Mouse (Mus musculus): ENCODE data around the gene Serpinb6a. TPM values are rescaled to one million over a fixed set of nuclear protein-coding genes. Genes with fewer than 3 reads are reported as not detected.
A peak's percentile ranks its signal among the peaks of the same experiment; 100 is the strongest.
"Not testable (repeated sequence)": the region's sequence is repeated elsewhere in the genome, so short reads cannot be mapped to it uniquely, and the experiment has no call there.

The Serpinb6a gene
- polyA plus RNA-seq, 1 experiment from 2014 or later, result 73.3 TPM

GRCm38 (mm10) chr13:33937587-33937986 lies 65.0 kb downstream of the Serpinb6a start:
- not testable (repeated sequence) for H3K4me2 ChIP-seq (replicated peaks; ENCODE audit: low read depth, low read length); H3K9me3 ChIP-seq (ENCODE audit: control insufficient read depth, low read length); H3K27me3 ChIP-seq (ENCODE audit: control insufficient read depth, insufficient read depth, low read length); ATAC-seq (ENCODE audit: low FRiP score, low TSS enrichment); H3K4me1 ChIP-seq (ENCODE audit: control insufficient read depth, insufficient read depth, low read length); H3K36me3 ChIP-seq (ENCODE audit: control insufficient read depth, insufficient read depth, low read length); H3K27ac ChIP-seq (ENCODE audit: low read depth, low read length); H3K4me3 ChIP-seq (ENCODE audit: low read length); H3K9ac ChIP-seq (ENCODE audit: low read depth, low read length)

DNA sequence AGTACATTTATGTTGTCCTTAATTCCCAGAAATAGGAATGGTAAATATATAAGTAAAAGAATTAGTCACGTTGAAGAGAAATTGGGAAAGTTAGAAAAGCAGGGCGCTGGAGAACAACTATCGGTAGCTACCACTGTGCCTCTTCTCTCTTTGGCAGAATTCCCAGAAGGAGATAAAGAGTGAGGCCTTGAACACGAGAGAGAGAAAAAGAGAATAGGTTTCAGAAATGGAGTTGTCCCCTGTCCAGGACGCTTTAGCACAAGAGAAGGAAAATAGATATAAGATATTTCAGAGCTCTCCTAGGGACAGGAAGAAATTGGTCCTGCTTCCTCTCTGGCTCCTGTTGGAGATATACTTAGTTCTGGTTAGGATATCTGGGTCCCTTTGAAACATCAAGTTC lies 65.4 kb downstream of the Serpinb6a start:
- WGBS, result 88% methylated on average over 5 of the region's 5 CpGs
- no peak overlapping the region for H3K9ac ChIP-seq (ENCODE audit: low read depth, low read length)
- H3K4me2 ChIP-seq (replicated peaks; ENCODE audit: low read depth, low read length), result no peak overlapping the region
- H3K4me1 ChIP-seq (ENCODE audit: control insufficient read depth, insufficient read depth, low read length), result no peaks in the 10 kb centered on the region
- H3K27me3 ChIP-seq (ENCODE audit: control insufficient read depth, insufficient read depth, low read length), result no peaks in the 10 kb centered on the region
- H3K27ac ChIP-seq (ENCODE audit: low read depth, low read length), result no peak overlapping the region
- H3K9me3 ChIP-seq (ENCODE audit: control insufficient read depth, low read length), result no peaks in the 10 kb centered on the region
- no peak overlapping the region for H3K4me3 ChIP-seq (ENCODE audit: low read length)
- ATAC-seq (ENCODE audit: low FRiP score, low TSS enrichment), result no peak
- H3K36me3 ChIP-seq (ENCODE audit: control insufficient read depth, insufficient read depth, low read length), result no peaks in the 10 kb centered on the region

GRCm38 (mm10) chr13:33935465-33936181 lies 67.0 kb downstream of the Serpinb6a start:
- H3K4me1 ChIP-seq (ENCODE audit: control insufficient read depth, insufficient read depth, low read length), result no peaks in the 10 kb centered on the region
- peak; percentile 96 for ATAC-seq (ENCODE audit: low FRiP score, low TSS enrichment)
- no peaks in the 10 kb centered on the region for H3K36me3 ChIP-seq (ENCODE audit: control insufficient read depth, insufficient read depth, low read length)
- WGBS, result under 1% methylated on average over 42 of the region's 44 CpGs
- H3K9me3 ChIP-seq (ENCODE audit: control insufficient read depth, low read length), result no peaks in the 10 kb centered on the region
- H3K9ac ChIP-seq (ENCODE audit: low read depth, low read length), result peak overlapping the region; percentile 76
- H3K27ac ChIP-seq (ENCODE audit: low read depth, low read length), result peak overlapping the region; percentile 65
- peak overlapping the region; percentile 70 for H3K4me2 ChIP-seq (replicated peaks; ENCODE audit: low read depth, low read length)
- no peaks in the 10 kb centered on the region for H3K27me3 ChIP-seq (ENCODE audit: control insufficient read depth, insufficient read depth, low read length)
- H3K4me3 ChIP-seq (ENCODE audit: low read length), result peak overlapping the region; percentile 63

GRCm38 (mm10) chr13:33934743-33935142 lies 67.9 kb downstream of the Serpinb6a start:
- H3K36me3 ChIP-seq (ENCODE audit: control insufficient read depth, insufficient read depth, low read length), result no peaks in the 10 kb centered on the region
- H3K4me2 ChIP-seq (replicated peaks; ENCODE audit: low read depth, low read length), result peak overlapping the region; percentile 70
- no peak overlapping the region for H3K9ac ChIP-seq (ENCODE audit: low read depth, low read length)
- WGBS, result 36% methylated on average over 6 of the region's 6 CpGs
- H3K9me3 ChIP-seq (ENCODE audit: control insufficient read depth, low read length), result no peaks in the 10 kb centered on the region
- peak overlapping the region; percentile 63 for H3K4me3 ChIP-seq (ENCODE audit: low read length)
- peak; percentile 64 for ATAC-seq (ENCODE audit: low FRiP score, low TSS enrichment)
- H3K27ac ChIP-seq (ENCODE audit: low read depth, low read length), result peak overlapping the region; percentile 65; the same call in 1 of the 2 replicates
- no peaks in the 10 kb centered on the region for H3K4me1 ChIP-seq (ENCODE audit: control insufficient read depth, insufficient read depth, low read length)
- H3K27me3 ChIP-seq (ENCODE audit: control insufficient read depth, insufficient read depth, low read length), result no peaks in the 10 kb centered on the region

GRCm38 (mm10) chr13:33930912-33931311 lies 71.7 kb downstream of the Serpinb6a start:
- no peaks in the 10 kb centered on the region for H3K9me3 ChIP-seq (ENCODE audit: control insufficient read depth, low read length)
- no peaks in the 10 kb centered on the region for H3K36me3 ChIP-seq (ENCODE audit: control insufficient read depth, insufficient read depth, low read length)
- ATAC-seq (ENCODE audit: low FRiP score, low TSS enrichment), result no peak
- H3K4me1 ChIP-seq (ENCODE audit: control insufficient read depth, insufficient read depth, low read length), result no peaks in the 10 kb centered on the region
- H3K4me3 ChIP-seq (ENCODE audit: low read length), result no peak overlapping the region
- no peak overlapping the region for H3K27ac ChIP-seq (ENCODE audit: low read depth, low read length)
- H3K27me3 ChIP-seq (ENCODE audit: control insufficient read depth, insufficient read depth, low read length), result no peaks in the 10 kb centered on the region
- no peak overlapping the region for H3K9ac ChIP-seq (ENCODE audit: low read depth, low read length)
- H3K4me2 ChIP-seq (replicated peaks; ENCODE audit: low read depth, low read length), result no peak overlapping the region
- WGBS, result 81% methylated on average over 3 of the region's 3 CpGs

GRCm38 (mm10) chr13:33930281-33930680 lies 72.3 kb downstream of the Serpinb6a start:
- H3K9ac ChIP-seq (ENCODE audit: low read depth, low read length), result no peak overlapping the region
- H3K27ac ChIP-seq (ENCODE audit: low read depth, low read length), result no peak overlapping the region
- no peaks in the 10 kb centered on the region for H3K9me3 ChIP-seq (ENCODE audit: control insufficient read depth, low read length)
- WGBS, result 79% methylated on average over 2 of the region's 2 CpGs
- no peaks in the 10 kb centered on the region for H3K27me3 ChIP-seq (ENCODE audit: control insufficient read depth, insufficient read depth, low read length)
- H3K4me3 ChIP-seq (ENCODE audit: low read length), result no peak overlapping the region
- no peaks in the 10 kb centered on the region for H3K4me1 ChIP-seq (ENCODE audit: control insufficient read depth, insufficient read depth, low read length)
- no peak overlapping the region for H3K4me2 ChIP-seq (replicated peaks; ENCODE audit: low read depth, low read length)
- no peaks in the 10 kb centered on the region for H3K36me3 ChIP-seq (ENCODE audit: control insufficient read depth, insufficient read depth, low read length)
- no peak for ATAC-seq (ENCODE audit: low FRiP score, low TSS enrichment)

DNA sequence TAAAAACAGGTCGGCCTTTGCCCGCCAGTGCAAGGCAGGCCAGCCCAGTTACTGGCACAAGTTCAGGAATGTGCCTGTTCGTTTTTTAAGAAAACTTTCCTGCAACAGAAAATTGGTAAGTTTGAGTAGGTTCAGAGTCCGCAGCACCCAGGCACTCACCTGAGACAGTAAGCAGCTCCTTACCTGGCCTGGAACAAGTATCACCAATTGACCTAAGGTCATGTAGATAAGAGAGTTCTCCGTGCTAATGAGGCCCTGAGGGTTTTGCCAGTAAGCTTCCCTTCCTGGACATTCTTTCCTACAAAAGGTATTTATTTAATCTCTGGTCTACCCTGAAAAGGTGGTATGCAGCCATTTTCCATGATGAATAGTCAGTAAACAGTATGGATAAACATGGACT lies 80.9 kb downstream of the Serpinb6a start:
- Histone ChIP-seq H3K27ac (ENCODE audit: low read depth, low read length) (no peak overlapping the region), H3K4me1 (ENCODE audit: control insufficient read depth, insufficient read depth, low read length) (no peaks in the 10 kb centered on the region), H3K36me3 (ENCODE audit: control insufficient read depth, insufficient read depth, low read length) (peaks cover 22% of the 10 kb centered on the region), H3K4me2 (replicated peaks; ENCODE audit: low read depth, low read length) (no peak overlapping the region), H3K27me3 (ENCODE audit: control insufficient read depth, insufficient read depth, low read length) (no peaks in the 10 kb centered on the region), H3K9me3 (ENCODE audit: control insufficient read depth, low read length) (no peaks in the 10 kb centered on the region), H3K4me3 (ENCODE audit: low read length) (no peak overlapping the region), H3K9ac (ENCODE audit: low read depth, low read length) (no peak overlapping the region)
- no peak for ATAC-seq (ENCODE audit: low FRiP score, low TSS enrichment)
- WGBS, result 83% methylated on average over 5 of the region's 5 CpGs

GRCm38 (mm10) chr13:33921041-33921440 lies 81.6 kb downstream of the Serpinb6a start:
- H3K9me3 ChIP-seq (ENCODE audit: control insufficient read depth, low read length), result no peaks in the 10 kb centered on the region
- H3K9ac ChIP-seq (ENCODE audit: low read depth, low read length), result no peak overlapping the region
- WGBS, result 92% methylated on average over 6 of the region's 6 CpGs
- ATAC-seq (ENCODE audit: low FRiP score, low TSS enrichment), result no peak
- H3K36me3 ChIP-seq (ENCODE audit: control insufficient read depth, insufficient read depth, low read length), result peaks cover 22% of the 10 kb centered on the region
- H3K4me3 ChIP-seq (ENCODE audit: low read length), result no peak overlapping the region
- no peaks in the 10 kb centered on the region for H3K27me3 ChIP-seq (ENCODE audit: control insufficient read depth, insufficient read depth, low read length)
- H3K4me2 ChIP-seq (replicated peaks; ENCODE audit: low read depth, low read length), result no peak overlapping the region
- H3K27ac ChIP-seq (ENCODE audit: low read depth, low read length), result no peak overlapping the region
- H3K4me1 ChIP-seq (ENCODE audit: control insufficient read depth, insufficient read depth, low read length), result no peaks in the 10 kb centered on the region

DNA sequence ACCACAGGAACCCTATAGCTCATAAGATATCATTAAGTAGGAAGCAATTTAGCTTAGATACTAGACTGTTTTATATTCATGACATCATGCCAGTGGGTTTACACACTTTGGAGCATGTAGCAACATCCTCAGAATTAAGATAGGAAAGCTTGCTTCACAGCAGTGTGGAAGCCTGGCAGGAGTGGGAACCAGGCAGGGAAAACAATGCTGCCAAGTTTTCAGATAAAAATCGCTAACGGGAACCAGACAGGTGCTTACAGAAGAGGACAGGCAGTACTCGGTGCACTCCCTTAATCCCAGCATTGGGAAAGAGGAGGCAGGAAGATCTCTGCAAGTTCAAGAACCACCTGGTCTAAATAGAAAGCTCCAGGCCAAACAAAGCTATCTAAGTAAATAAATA lies 95.8 kb downstream of the Serpinb6a start:
- no peaks in the 10 kb centered on the region for H3K36me3 ChIP-seq (ENCODE audit: control insufficient read depth, insufficient read depth, low read length)
- ATAC-seq (ENCODE audit: low FRiP score, low TSS enrichment), result no peak
- no peak overlapping the region for H3K4me3 ChIP-seq (ENCODE audit: low read length)
- WGBS, result 85% methylated on average over 3 of the region's 3 CpGs
- no peaks in the 10 kb centered on the region for H3K27me3 ChIP-seq (ENCODE audit: control insufficient read depth, insufficient read depth, low read length)
- no peak overlapping the region for H3K27ac ChIP-seq (ENCODE audit: low read depth, low read length)
- H3K9me3 ChIP-seq (ENCODE audit: control insufficient read depth, low read length), result no peaks in the 10 kb centered on the region
- H3K9ac ChIP-seq (ENCODE audit: low read depth, low read length), result no peak overlapping the region
- H3K4me2 ChIP-seq (replicated peaks; ENCODE audit: low read depth, low read length), result no peak overlapping the region
- H3K4me1 ChIP-seq (ENCODE audit: control insufficient read depth, insufficient read depth, low read length), result no peaks in the 10 kb centered on the region
